Mouse (Mus musculus) mouse embryonic stem cell (cell line): ENCODE data around the gene Olfr1212.

Experiments
- in situ Hi-C, 2 experiments: fragments of 300-500 bp; cut with MboI; formaldehyde crosslinking; loops; 1 replicate in 1 of 2; 3 replicates in 1 of 2; pipeline ENCODE4 v1.14.3; 2019 to 2020; ENCODE audit warnings: low sequenced_read_pairs in 2 of 2, low pct_unique_long_range_greater_than_20kb in 1 of 2, mixed read lengths in 1 of 2; ENCODE audit not compliant: unreplicated experiment in 1 of 2

The Olfr1212 gene

GRCm38 (mm10) chr2:88953669-88954068 is at the start of gene Olfr1212:
Gene Olfr1212, plus strand, starts transcription at chr2:88953969.
- in situ Hi-C loops: no loop called here

DNA sequence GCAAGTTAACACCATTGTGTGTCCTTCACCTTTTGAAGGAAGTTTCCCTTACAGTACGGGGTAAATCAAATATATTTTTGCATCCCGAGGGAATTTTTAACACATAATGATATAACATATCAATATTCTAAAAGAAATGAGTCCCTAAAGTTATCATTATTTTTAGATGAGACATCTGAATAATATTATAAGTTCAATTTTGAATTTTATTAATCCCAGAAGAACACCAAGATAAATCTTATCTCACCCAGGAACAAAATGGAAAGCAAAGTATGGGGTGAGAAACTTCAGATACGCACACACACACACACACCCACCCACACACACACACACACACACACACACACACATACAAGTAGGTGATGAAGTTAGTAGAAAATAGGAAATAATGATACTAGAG is 38.7 kb upstream of the Olfr1212 start, which contains the start of gene Olfr1209:
TSS of gene Olfr1209 (minus strand) at position 101 of the 400 bp plus-strand sequence.
- in situ Hi-C loops: no loop called here

DNA sequence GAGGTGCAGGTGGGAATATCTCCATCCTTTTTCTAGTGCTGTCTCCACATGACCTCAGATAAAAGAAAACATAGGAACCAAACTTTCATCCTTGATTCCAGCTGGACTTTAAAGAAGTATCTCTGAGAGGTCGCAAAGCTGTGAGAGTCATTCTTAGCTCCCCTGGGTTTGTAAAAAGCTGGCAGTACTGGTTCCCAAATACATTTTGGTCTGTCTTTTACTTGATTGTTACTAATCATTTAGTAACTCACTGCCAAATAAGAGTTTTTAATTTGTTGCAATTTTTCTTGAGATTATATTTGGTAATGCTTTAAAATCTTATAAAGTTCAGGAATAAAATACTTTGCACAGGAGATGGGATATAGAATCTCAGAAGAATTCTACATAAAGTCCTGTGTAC is 15.8 kb upstream of the Olfr1212 start, which contains the start of gene Olfr1211:
TSS of gene Olfr1211 (minus strand) at position 101 of the 400 bp plus-strand sequence.
- in situ Hi-C loops: no loop called here

GRCm38 (mm10) chr2:88980181-88980580 is 26.4 kb downstream of the Olfr1212 start, which contains the start of gene Gm13762:
Gene Gm13762, minus strand, starts transcription at chr2:88980281.
- in situ Hi-C loops: no loop called here

DNA sequence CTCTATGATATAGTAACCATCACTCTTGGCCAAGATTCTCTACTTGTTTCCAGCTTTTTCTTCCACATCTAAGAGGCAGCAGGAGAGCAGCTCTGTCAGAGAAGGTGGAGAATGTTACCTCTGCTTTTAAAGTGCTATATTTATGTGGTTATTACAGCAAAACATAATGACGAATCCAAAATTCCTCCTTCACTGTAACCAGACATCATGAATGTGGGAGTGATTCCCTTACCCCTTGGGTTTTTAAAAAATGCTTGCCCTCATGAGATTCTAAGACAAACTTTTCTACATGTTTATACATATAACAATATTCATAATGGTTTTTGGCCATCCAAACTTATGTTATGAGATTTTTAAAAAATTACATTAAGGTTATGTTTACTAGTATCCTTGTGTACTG is 38.8 kb downstream of the Olfr1212 start, which contains the start of gene Olfr1214:
TSS of gene Olfr1214 (minus strand) at position 101 of the 400 bp plus-strand sequence.
- in situ Hi-C loops: no loop called here

DNA sequence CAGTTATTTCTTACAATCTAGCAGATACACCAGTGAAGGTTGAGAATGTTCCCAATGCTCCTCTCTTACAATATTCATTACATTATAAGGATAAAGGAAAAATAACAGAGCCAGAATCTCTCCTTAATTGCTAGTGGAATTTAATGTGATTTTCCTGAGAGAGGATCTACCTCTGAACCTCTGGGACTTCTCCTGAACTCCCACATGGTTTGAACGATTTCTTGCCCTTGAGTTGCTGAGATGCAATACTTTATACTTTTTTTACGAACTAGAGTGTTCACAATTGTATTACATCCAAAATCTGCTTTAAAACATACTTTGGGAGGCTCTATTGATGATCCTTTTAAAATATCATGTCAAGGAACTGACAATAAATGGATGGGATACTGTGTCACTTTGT is 53.1 kb downstream of the Olfr1212 start, which contains the start of gene Olfr1215:
TSS of gene Olfr1215 (minus strand) at position 101 of the 400 bp plus-strand sequence.
- in situ Hi-C loops: no loop called here
